Mouse (Mus musculus): Measurements from ENCODE around the gene Nop56.

The Nop56 gene

DNA sequence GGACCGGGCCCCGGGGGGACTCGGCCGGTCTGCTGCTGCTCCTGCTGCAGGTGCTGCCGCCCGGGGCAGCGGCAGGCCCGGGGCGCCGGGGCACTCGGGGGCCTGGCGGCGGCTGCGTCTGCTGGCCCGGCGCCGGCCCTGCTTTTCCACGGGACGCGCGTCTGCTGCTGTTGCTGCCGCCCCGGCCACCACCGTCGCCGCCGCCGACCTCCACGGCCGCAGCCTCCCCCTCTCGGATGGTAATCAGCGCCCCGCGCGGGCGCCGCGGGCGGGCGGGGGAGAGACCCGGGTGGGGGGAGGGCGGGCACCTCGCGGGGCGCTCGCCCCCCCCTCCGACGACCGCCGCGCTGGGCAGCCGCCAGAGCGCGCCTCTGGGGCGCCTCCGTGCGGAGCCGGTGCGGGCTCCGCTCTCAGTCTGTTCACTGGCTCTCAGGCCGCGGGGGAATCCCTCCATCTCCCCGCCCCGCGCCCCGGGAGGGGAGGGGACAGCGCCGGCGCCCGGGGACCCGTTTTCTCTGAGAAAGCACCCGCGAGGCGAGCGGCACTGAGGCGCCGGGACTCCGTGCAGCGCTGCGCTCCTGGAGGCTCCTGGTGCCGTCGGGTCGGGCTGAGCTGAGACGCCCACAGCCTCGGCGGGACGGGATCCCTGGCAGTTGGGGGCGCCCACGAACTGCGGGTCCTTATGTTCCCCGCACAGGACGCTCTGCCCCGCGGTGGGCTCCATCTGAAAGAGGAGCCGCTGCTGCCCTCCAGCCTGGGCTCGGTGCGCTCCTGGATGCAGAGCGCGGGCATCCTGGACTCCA lies 21.3 kb downstream of the Nop56 start:
- no peak for DNase-seq (ENCODE audit: low read depth)

DNA sequence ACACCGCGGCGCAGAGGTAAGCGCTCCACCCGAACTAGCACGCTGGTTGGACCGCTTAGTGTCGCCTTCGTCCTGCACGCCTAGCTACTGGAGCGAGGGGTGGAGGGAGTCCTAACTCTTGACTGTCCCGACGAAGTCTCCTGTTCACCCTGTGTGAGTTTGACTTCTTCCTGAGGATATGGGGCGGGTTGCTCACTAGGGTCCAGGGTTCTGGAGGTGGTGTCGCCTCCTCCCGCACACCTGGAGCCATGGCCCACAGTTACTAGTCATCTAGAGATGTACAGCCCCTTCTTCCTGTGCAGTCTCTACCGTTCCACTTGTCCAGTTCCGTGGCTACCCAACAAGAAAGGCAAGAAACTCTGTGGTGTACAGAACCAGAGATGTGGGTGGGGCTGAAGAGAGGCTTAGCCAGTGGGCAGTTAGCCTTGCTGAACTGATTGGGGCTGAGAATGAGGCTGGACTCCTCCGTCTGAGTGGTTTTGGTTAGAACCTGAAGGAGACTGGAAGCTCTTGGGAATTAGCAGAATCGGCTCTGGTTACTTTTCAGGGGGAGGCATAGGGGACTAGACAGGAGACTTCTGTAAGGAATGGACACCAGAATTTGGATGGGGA lies 22.0 kb downstream of the Nop56 start:
- DNase-seq (ENCODE audit: low read depth): no peak

GRCm38 (mm10) chr2:130297580-130297979 lies 23.4 kb downstream of the Nop56 start:
- no peak for DNase-seq (ENCODE audit: low read depth)

GRCm38 (mm10) chr2:130303014-130303413 lies 28.8 kb downstream of the Nop56 start:
- no peak for DNase-seq (ENCODE audit: low read depth)

DNA sequence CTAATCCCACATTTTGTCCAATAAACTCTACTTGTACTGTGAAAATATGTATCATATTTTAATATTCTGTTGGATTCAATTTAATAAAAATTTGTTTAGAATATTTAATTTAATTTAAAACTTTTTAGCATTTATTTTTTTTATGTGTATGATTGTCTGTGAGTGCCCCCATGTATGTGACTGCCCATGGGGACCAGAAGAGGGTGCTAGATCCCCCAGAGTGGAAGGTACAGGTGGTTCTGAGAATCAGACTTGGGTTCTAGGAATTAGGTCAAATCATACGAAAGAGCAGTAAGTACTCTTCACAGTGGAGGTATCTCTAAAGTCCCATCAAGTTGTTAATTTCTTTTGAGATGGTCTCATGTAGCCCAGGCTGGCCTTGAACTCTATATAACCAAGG lies 52.8 kb downstream of the Nop56 start:
- DNase-seq (ENCODE audit: low read depth): peak; percentile 4

Data from c-Kit-positive CD71-positive TER-119-negative erythroid progenitor cells, embryonic 14.5 days (primary cell).